Mouse (Mus musculus): Measurements from ENCODE around the gene Kcnj4. TPM values are rescaled to one million over a fixed set of nuclear protein-coding genes. Genes with fewer than 3 reads are reported as not detected.

Gene Kcnj4
- polyA plus RNA-seq, 1 experiment from 2014 or later, result 0.18 TPM

GRCm38 (mm10) chr15:79533796-79534195, 28.8 kb upstream of the Kcnj4 start:
- Histone ChIP-seq H3K27me3 (replicated peaks; ENCODE audit: control insufficient read depth, insufficient read depth, low read length) (no peaks in the 10 kb centered on the region), H3K27ac (ENCODE audit: low read depth, low read length) (no peak overlapping the region), H3K4me3 (ENCODE audit: low read depth, low read length) (no peak overlapping the region), H3K9ac (ENCODE audit: low read length) (no peak overlapping the region), H3K4me1 (ENCODE audit: control insufficient read depth, insufficient read depth, low read length) (no peaks in the 10 kb centered on the region), H3K9me3 (replicated peaks; ENCODE audit: control insufficient read depth, low read length) (no peaks in the 10 kb centered on the region), H3K36me3 (ENCODE audit: control insufficient read depth, insufficient read depth, low read length) (peaks cover 100% of the 10 kb centered on the region), H3K4me2 (ENCODE audit: low read length) (no peak overlapping the region)
- WGBS, result 92% methylated on average over 3 of the region's 3 CpGs
- ATAC-seq (no peak), DNase-seq (ENCODE audit: low spot score) (no peak)

- Histone ChIP-seq H3K9ac (ENCODE audit: low read length) (no peak overlapping the region), H3K36me3 (ENCODE audit: control insufficient read depth, insufficient read depth, low read length) (peaks cover 90% of the 10 kb centered on the region), H3K27me3 (replicated peaks; ENCODE audit: control insufficient read depth, insufficient read depth, low read length) (no peaks in the 10 kb centered on the region), H3K4me3 (ENCODE audit: low read depth, low read length) (no peak overlapping the region), H3K9me3 (replicated peaks; ENCODE audit: control insufficient read depth, low read length) (no peaks in the 10 kb centered on the region), H3K4me1 (ENCODE audit: control insufficient read depth, insufficient read depth, low read length) (no peaks in the 10 kb centered on the region), H3K4me2 (ENCODE audit: low read length) (no peak overlapping the region), H3K27ac (ENCODE audit: low read depth, low read length) (no peak overlapping the region)
- DNase-seq (ENCODE audit: low spot score) (no peak), ATAC-seq (no peak)
- 80% methylated on average over 7 of the region's 7 CpGs for WGBS
These were observed 24.9 kb upstream of the Kcnj4 start for GRCm38 (mm10) chr15:79529935-79530334.

DNA sequence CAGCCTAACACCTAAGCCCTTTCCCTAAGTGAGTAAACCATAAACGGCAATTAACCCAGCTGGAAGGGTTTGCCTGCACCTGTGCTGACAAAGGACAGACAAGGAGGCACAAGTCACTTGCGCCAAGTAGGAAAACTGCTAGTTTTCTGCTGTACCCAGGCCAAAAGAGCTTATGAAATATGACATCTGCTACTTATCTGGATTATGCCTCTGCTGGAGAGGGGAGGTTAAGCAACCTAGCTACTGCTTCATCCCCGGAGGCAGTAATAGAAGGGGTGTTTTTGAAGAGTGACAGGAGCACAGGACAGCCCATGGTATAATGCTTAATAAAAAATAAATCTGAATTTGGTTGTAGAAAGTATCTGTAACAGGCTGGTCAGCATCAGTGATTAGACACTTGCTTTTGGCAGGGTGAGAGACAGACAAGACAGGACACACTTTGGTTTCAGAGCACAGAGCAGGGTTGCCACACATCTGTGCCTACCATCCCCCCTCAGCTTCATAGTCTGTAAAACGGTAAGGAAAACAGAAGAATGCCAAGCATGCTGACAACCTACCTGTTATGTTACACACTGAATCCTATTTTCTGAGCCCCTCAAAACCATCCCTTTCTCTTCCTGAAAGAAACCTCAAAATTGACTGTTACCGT, 23.1 kb upstream of the Kcnj4 start:
- Histone ChIP-seq H3K4me3 (ENCODE audit: low read depth, low read length) (no peak overlapping the region), H3K4me1 (ENCODE audit: control insufficient read depth, insufficient read depth, low read length) (no peaks in the 10 kb centered on the region), H3K4me2 (ENCODE audit: low read length) (no peak overlapping the region), H3K36me3 (ENCODE audit: control insufficient read depth, insufficient read depth, low read length) (peaks cover 72% of the 10 kb centered on the region), H3K27me3 (replicated peaks; ENCODE audit: control insufficient read depth, insufficient read depth, low read length) (no peaks in the 10 kb centered on the region), H3K9ac (ENCODE audit: low read length) (no peak overlapping the region), H3K27ac (ENCODE audit: low read depth, low read length) (no peak overlapping the region), H3K9me3 (replicated peaks; ENCODE audit: control insufficient read depth, low read length) (no peaks in the 10 kb centered on the region)
- 85% methylated on average over 5 of the region's 5 CpGs for WGBS
- no peak for ATAC-seq
- no peak for DNase-seq (ENCODE audit: low spot score)

DNA sequence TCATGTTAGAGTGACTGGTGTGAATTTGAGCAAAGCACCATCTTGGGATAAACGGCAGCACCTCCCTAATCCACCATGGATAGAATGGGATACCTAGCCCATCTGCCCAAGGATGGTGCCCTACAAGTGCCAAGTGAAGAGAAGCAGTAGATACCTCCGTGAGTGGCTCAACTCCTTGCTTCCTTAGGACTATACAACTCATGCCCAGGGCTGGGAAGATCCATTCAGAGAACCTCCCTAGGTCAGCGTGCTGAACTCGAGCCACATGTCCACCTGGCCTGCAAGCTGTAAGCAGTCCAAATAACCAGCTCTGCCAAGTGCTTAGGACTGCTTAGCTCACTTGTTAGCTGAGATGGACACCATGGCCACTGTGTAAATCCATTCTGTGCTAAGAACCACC, 22.2 kb upstream of the Kcnj4 start:
- H3K4me1 ChIP-seq (ENCODE audit: control insufficient read depth, insufficient read depth, low read length), result no peaks in the 10 kb centered on the region
- no peak overlapping the region for H3K27ac ChIP-seq (ENCODE audit: low read depth, low read length)
- H3K9ac ChIP-seq (ENCODE audit: low read length), result no peak overlapping the region
- ATAC-seq (0 out of 2 replicates have a peak, but pooled peaks have one; percentile 16), DNase-seq (ENCODE audit: low spot score) (no peak)
- no peak overlapping the region for H3K4me2 ChIP-seq (ENCODE audit: low read length)
- H3K4me3 ChIP-seq (ENCODE audit: low read depth, low read length), result no peak overlapping the region
- peaks cover 63% of the 10 kb centered on the region for H3K36me3 ChIP-seq (ENCODE audit: control insufficient read depth, insufficient read depth, low read length)
- no peaks in the 10 kb centered on the region for H3K27me3 ChIP-seq (replicated peaks; ENCODE audit: control insufficient read depth, insufficient read depth, low read length)
- WGBS, result 74% methylated on average over 4 of the region's 4 CpGs
- H3K9me3 ChIP-seq (replicated peaks; ENCODE audit: control insufficient read depth, low read length), result no peaks in the 10 kb centered on the region

DNA sequence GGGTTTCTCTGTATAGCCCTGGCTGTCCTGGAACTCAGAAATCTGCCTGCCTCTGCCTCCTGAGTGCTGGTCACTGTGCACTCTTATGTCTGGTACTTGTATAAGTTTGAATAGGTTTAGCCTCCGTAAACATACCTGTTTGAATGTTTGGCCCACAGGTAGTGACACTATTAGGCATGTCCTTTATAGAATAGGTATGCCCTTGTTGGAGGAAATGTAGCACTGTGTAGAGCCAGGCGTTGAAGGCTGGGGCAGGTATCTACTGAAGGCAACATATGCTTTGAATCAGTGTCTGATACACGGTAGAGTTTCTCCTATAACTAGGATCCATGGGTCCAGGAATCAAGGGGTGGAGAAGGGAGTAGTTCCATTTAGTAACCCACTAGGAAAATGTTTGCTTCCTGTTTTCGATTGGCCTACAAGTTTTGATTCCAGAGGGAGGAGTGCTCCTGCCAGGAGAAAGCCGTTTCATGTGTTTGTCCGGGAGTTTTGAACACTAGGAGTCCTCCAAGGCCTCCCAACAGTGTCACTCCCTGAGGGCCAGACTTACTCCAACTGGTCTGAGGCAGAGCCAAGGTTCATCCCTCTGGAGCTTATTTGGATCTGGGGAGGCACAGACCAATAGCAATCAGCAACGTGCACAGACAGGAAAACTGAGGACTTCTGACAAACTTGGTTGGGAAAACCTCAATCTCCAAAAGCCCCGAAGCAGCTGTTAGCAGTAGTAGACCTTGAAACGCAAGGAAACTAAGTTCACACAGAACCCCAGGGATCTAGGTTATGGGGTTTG, 21.1 kb upstream of the Kcnj4 start:
- H3K9me3 ChIP-seq (replicated peaks; ENCODE audit: control insufficient read depth, low read length), result no peaks in the 10 kb centered on the region
- no peak for DNase-seq (ENCODE audit: low spot score)
- H3K27ac ChIP-seq (ENCODE audit: low read depth, low read length), result no peak overlapping the region
- no peaks in the 10 kb centered on the region for H3K4me1 ChIP-seq (ENCODE audit: control insufficient read depth, insufficient read depth, low read length)
- no peak overlapping the region for H3K9ac ChIP-seq (ENCODE audit: low read length)
- WGBS, result 69% methylated on average over 9 of the region's 9 CpGs
- no peak for ATAC-seq
- no peak overlapping the region for H3K4me3 ChIP-seq (ENCODE audit: low read depth, low read length)
- no peaks in the 10 kb centered on the region for H3K27me3 ChIP-seq (replicated peaks; ENCODE audit: control insufficient read depth, insufficient read depth, low read length)
- no peak overlapping the region for H3K4me2 ChIP-seq (ENCODE audit: low read length)
- peaks cover 52% of the 10 kb centered on the region for H3K36me3 ChIP-seq (ENCODE audit: control insufficient read depth, insufficient read depth, low read length)

DNA sequence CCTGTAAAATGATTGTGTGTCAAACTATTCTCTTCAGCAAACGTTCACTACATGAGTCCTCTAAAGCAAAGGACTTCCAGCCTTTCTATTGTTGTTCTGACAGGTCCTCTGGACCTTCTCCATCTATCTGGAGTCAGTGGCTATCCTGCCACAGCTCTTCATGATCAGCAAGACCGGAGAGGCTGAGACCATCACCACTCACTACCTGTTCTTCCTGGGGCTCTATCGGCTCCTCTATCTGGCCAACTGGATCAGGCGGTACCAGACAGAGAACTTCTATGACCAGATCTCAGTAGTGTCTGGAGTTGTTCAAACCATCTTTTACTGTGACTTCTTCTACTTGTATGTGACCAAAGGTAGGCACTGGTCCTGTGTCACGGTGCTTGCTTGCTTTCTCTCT, 20.5 kb upstream of the Kcnj4 start:
- 90% methylated on average over 5 of the region's 5 CpGs for WGBS
- Histone ChIP-seq H3K27me3 (replicated peaks; ENCODE audit: control insufficient read depth, insufficient read depth, low read length) (no peaks in the 10 kb centered on the region), H3K9ac (ENCODE audit: low read length) (no peak overlapping the region), H3K4me3 (ENCODE audit: low read depth, low read length) (no peak overlapping the region), H3K4me1 (ENCODE audit: control insufficient read depth, insufficient read depth, low read length) (no peaks in the 10 kb centered on the region), H3K4me2 (ENCODE audit: low read length) (no peak overlapping the region), H3K27ac (ENCODE audit: low read depth, low read length) (no peak overlapping the region), H3K36me3 (ENCODE audit: control insufficient read depth, insufficient read depth, low read length) (peaks cover 46% of the 10 kb centered on the region), H3K9me3 (replicated peaks; ENCODE audit: control insufficient read depth, low read length) (no peaks in the 10 kb centered on the region)
- ATAC-seq (no peak), DNase-seq (ENCODE audit: low spot score) (no peak)

- Histone ChIP-seq H3K4me1 (ENCODE audit: control insufficient read depth, insufficient read depth, low read length) (peaks cover 11% of the 10 kb centered on the region), H3K27ac (ENCODE audit: low read depth, low read length) (no peak overlapping the region), H3K9ac (ENCODE audit: low read length) (no peak overlapping the region), H3K4me3 (ENCODE audit: low read depth, low read length) (no peak overlapping the region), H3K4me2 (ENCODE audit: low read length) (no peak overlapping the region), H3K9me3 (replicated peaks; ENCODE audit: control insufficient read depth, low read length) (no peaks in the 10 kb centered on the region), H3K36me3 (ENCODE audit: control insufficient read depth, insufficient read depth, low read length) (no peaks in the 10 kb centered on the region), H3K27me3 (replicated peaks; ENCODE audit: control insufficient read depth, insufficient read depth, low read length) (peaks cover 28% of the 10 kb centered on the region)
- WGBS, result 47% methylated on average over 15 of the region's 16 CpGs
- DNase-seq (ENCODE audit: low spot score) (no peak), ATAC-seq (no peak)
These were observed 14.6 kb upstream of the Kcnj4 start for GRCm38 (mm10) chr15:79519400-79520220.

GRCm38 (mm10) chr15:79518571-79518970, 13.5 kb upstream of the Kcnj4 start:
- H3K27me3 ChIP-seq (replicated peaks; ENCODE audit: control insufficient read depth, insufficient read depth, low read length), result peaks cover 37% of the 10 kb centered on the region

More at GRCm38 (mm10) chr15:79518571-79518970, 13.5 kb upstream of the Kcnj4 start:
- H3K4me1 ChIP-seq (ENCODE audit: control insufficient read depth, insufficient read depth, low read length), result peaks cover 11% of the 10 kb centered on the region
- H3K4me2 ChIP-seq (ENCODE audit: low read length), result no peak overlapping the region
- WGBS, result 84% methylated on average over 3 of the region's 3 CpGs
- no peak overlapping the region for H3K9ac ChIP-seq (ENCODE audit: low read length)
- H3K36me3 ChIP-seq (ENCODE audit: control insufficient read depth, insufficient read depth, low read length), result no peaks in the 10 kb centered on the region
- no peak overlapping the region for H3K27ac ChIP-seq (ENCODE audit: low read depth, low read length)
- DNase-seq (ENCODE audit: low spot score) (no peak), ATAC-seq (no peak)
- H3K9me3 ChIP-seq (replicated peaks; ENCODE audit: control insufficient read depth, low read length), result no peaks in the 10 kb centered on the region
- no peak overlapping the region for H3K4me3 ChIP-seq (ENCODE audit: low read depth, low read length)

Measured in forebrain, embryonic 14.5 days (tissue).